Mouse (Mus musculus): ENCODE measurements around the gene Apln. TPM values are rescaled to one million over a fixed set of nuclear protein-coding genes. Genes with fewer than 3 reads are reported as not detected.

The Apln gene
- polyA plus RNA-seq, 1 experiment, result 6.5 TPM

- Histone ChIP-seq H3K4me3 (ENCODE audit: insufficient read depth, poor library complexity, severe bottlenecking) (no peak overlapping the region), H3K27me3 (ENCODE audit: control insufficient read depth, insufficient read depth, insufficient read length) (no peaks in the 10 kb centered on the region), H3K79me2 (ENCODE audit: control insufficient read depth, insufficient read depth) (no peaks in the 10 kb centered on the region), H3K36me3 (ENCODE audit: control insufficient read depth, insufficient read depth) (no peaks in the 10 kb centered on the region), H3K79me3 (ENCODE audit: low read depth) (no peaks in the 10 kb centered on the region), H3ac (ENCODE audit: control insufficient read depth, insufficient read length, low read depth) (no peak overlapping the region)
- TF ChIP-seq FOSL1 (IDR thresholded peaks at IDR 0.05; ENCODE audit: insufficient read depth, low read length, poor library complexity, severe bottlenecking), result no peak
- TF ChIP-seq USF1 (IDR thresholded peaks at IDR 0.05; ENCODE audit: low read depth), result no peak
- no peak for TF ChIP-seq CEBPB (IDR thresholded peaks at IDR 0.05; ENCODE audit: low read depth)
- TF ChIP-seq CTCF (IDR thresholded peaks at IDR 0.05; ENCODE audit: control insufficient read depth, insufficient read depth, insufficient read length), result no peak
- no peak for TF ChIP-seq MAX (IDR thresholded peaks at IDR 0.05)
- no peak for TF ChIP-seq MYOG (IDR thresholded peaks at IDR 0.05; ENCODE audit: control insufficient read depth, extremely low read depth, insufficient read length)
- TF ChIP-seq MYOD1 (IDR thresholded peaks at IDR 0.05; ENCODE audit: control insufficient read depth, insufficient read length, low read depth), result no peak
Observed at GRCm38 (mm10) chrX:48016906-48017601, 17.6 kb downstream of the Apln start.

- no peak for TF ChIP-seq MYOG (IDR thresholded peaks at IDR 0.05; ENCODE audit: control insufficient read depth, extremely low read depth, insufficient read length)
- Histone ChIP-seq H3K4me3 (ENCODE audit: insufficient read depth, poor library complexity, severe bottlenecking) (no peak overlapping the region), H3K79me3 (ENCODE audit: low read depth) (no peaks in the 10 kb centered on the region), H3ac (ENCODE audit: control insufficient read depth, insufficient read length, low read depth) (no peak overlapping the region), H3K79me2 (ENCODE audit: control insufficient read depth, insufficient read depth) (no peaks in the 10 kb centered on the region), H3K36me3 (ENCODE audit: control insufficient read depth, insufficient read depth) (no peaks in the 10 kb centered on the region), H3K27me3 (ENCODE audit: control insufficient read depth, insufficient read depth, insufficient read length) (no peaks in the 10 kb centered on the region)
Observed at GRCm38 (mm10) chrX:48011656-48012055, 23.0 kb downstream of the Apln start.

- Histone ChIP-seq H3K27me3 (ENCODE audit: control insufficient read depth, insufficient read depth, insufficient read length) (no peaks in the 10 kb centered on the region), H3K4me3 (ENCODE audit: insufficient read depth, poor library complexity, severe bottlenecking) (no peak overlapping the region), H3ac (ENCODE audit: control insufficient read depth, insufficient read length, low read depth) (no peak overlapping the region), H3K36me3 (ENCODE audit: control insufficient read depth, insufficient read depth) (no peaks in the 10 kb centered on the region), H3K79me3 (ENCODE audit: low read depth) (no peaks in the 10 kb centered on the region), H3K79me2 (ENCODE audit: control insufficient read depth, insufficient read depth) (no peaks in the 10 kb centered on the region)
- TF ChIP-seq MYOD1 (IDR thresholded peaks at IDR 0.05; ENCODE audit: control insufficient read depth, insufficient read length, low read depth) (no peak), CEBPB (IDR thresholded peaks at IDR 0.05; ENCODE audit: low read depth) (no peak), USF1 (IDR thresholded peaks at IDR 0.05; ENCODE audit: low read depth) (no peak), MAX (IDR thresholded peaks at IDR 0.05) (no peak), MYOG (IDR thresholded peaks at IDR 0.05; ENCODE audit: control insufficient read depth, extremely low read depth, insufficient read length) (no peak), CTCF (IDR thresholded peaks at IDR 0.05; ENCODE audit: control insufficient read depth, insufficient read depth, insufficient read length) (no peak), FOSL1 (IDR thresholded peaks at IDR 0.05; ENCODE audit: insufficient read depth, low read length, poor library complexity, severe bottlenecking) (no peak)
Observed at GRCm38 (mm10) chrX:48006062-48006461, 28.6 kb downstream of the Apln start.

GRCm38 (mm10) chrX:48004786-48005185, 29.9 kb downstream of the Apln start:
- no peaks in the 10 kb centered on the region for H3K79me3 ChIP-seq (ENCODE audit: low read depth)

GRCm38 (mm10) chrX:48001151-48001550, 33.5 kb downstream of the Apln start:
- Histone ChIP-seq H3K79me3 (ENCODE audit: low read depth) (no peaks in the 10 kb centered on the region), H3K79me2 (ENCODE audit: control insufficient read depth, insufficient read depth) (no peaks in the 10 kb centered on the region), H3K27me3 (ENCODE audit: control insufficient read depth, insufficient read depth, insufficient read length) (no peaks in the 10 kb centered on the region), H3K4me3 (ENCODE audit: insufficient read depth, poor library complexity, severe bottlenecking) (no peak overlapping the region), H3K36me3 (ENCODE audit: control insufficient read depth, insufficient read depth) (no peaks in the 10 kb centered on the region), H3ac (ENCODE audit: control insufficient read depth, insufficient read length, low read depth) (no peak overlapping the region)
- no peak for TF ChIP-seq FOSL1 (IDR thresholded peaks at IDR 0.05; ENCODE audit: insufficient read depth, low read length, poor library complexity, severe bottlenecking)

More at GRCm38 (mm10) chrX:48004786-48005185, 29.9 kb downstream of the Apln start:
- Histone ChIP-seq H3K4me3 (ENCODE audit: insufficient read depth, poor library complexity, severe bottlenecking) (no peak overlapping the region), H3K27me3 (ENCODE audit: control insufficient read depth, insufficient read depth, insufficient read length) (no peaks in the 10 kb centered on the region), H3ac (ENCODE audit: control insufficient read depth, insufficient read length, low read depth) (no peak overlapping the region), H3K79me2 (ENCODE audit: control insufficient read depth, insufficient read depth) (no peaks in the 10 kb centered on the region), H3K36me3 (ENCODE audit: control insufficient read depth, insufficient read depth) (no peaks in the 10 kb centered on the region)
- no peak for TF ChIP-seq MAX (IDR thresholded peaks at IDR 0.05)
- TF ChIP-seq USF1 (IDR thresholded peaks at IDR 0.05; ENCODE audit: low read depth), result no peak

- Histone ChIP-seq H3ac (ENCODE audit: control insufficient read depth, insufficient read length, low read depth) (no peak overlapping the region), H3K79me2 (ENCODE audit: control insufficient read depth, insufficient read depth) (no peaks in the 10 kb centered on the region), H3K27me3 (ENCODE audit: control insufficient read depth, insufficient read depth, insufficient read length) (no peaks in the 10 kb centered on the region), H3K79me3 (ENCODE audit: low read depth) (no peaks in the 10 kb centered on the region), H3K4me3 (ENCODE audit: insufficient read depth, poor library complexity, severe bottlenecking) (no peak overlapping the region), H3K36me3 (ENCODE audit: control insufficient read depth, insufficient read depth) (no peaks in the 10 kb centered on the region)
- TF ChIP-seq FOSL1 (IDR thresholded peaks at IDR 0.05; ENCODE audit: insufficient read depth, low read length, poor library complexity, severe bottlenecking) (no peak), MYOG (IDR thresholded peaks at IDR 0.05; ENCODE audit: control insufficient read depth, extremely low read depth, insufficient read length) (no peak), MAX (IDR thresholded peaks at IDR 0.05) (no peak), CEBPB (IDR thresholded peaks at IDR 0.05; ENCODE audit: low read depth) (no peak), USF1 (IDR thresholded peaks at IDR 0.05; ENCODE audit: low read depth) (no peak), CTCF (IDR thresholded peaks at IDR 0.05; ENCODE audit: control insufficient read depth, insufficient read depth, insufficient read length) (no peak)
Observed at GRCm38 (mm10) chrX:47998412-47998811, 36.2 kb downstream of the Apln start.

Measured in C2C12 (cell line).